Mouse (Mus musculus) layer of hippocampus, adult 18-20 months (tissue): ENCODE data around the gene Tead1. TPM values are rescaled to one million over a fixed set of nuclear protein-coding genes. Genes with fewer than 3 reads are reported as not detected.
A peak's percentile ranks its signal among the peaks of the same experiment; 100 is the strongest.

Experiments
- DNase-seq, 2 experiments: peaks; one replicate each; pipeline ENCODE4 v3.0.0; 2022; ENCODE audit warnings: low spot score in 2 of 2
- total RNA-seq, 2 experiments: library from RNA; stranded (reverse); gene quantifications; 2 replicates each; pipeline ENCODE4 v1.2.3; 2021

Gene Tead1
- total RNA-seq, 2 experiments from 2014 or later = 22.6 to 25.3 TPM

DNA sequence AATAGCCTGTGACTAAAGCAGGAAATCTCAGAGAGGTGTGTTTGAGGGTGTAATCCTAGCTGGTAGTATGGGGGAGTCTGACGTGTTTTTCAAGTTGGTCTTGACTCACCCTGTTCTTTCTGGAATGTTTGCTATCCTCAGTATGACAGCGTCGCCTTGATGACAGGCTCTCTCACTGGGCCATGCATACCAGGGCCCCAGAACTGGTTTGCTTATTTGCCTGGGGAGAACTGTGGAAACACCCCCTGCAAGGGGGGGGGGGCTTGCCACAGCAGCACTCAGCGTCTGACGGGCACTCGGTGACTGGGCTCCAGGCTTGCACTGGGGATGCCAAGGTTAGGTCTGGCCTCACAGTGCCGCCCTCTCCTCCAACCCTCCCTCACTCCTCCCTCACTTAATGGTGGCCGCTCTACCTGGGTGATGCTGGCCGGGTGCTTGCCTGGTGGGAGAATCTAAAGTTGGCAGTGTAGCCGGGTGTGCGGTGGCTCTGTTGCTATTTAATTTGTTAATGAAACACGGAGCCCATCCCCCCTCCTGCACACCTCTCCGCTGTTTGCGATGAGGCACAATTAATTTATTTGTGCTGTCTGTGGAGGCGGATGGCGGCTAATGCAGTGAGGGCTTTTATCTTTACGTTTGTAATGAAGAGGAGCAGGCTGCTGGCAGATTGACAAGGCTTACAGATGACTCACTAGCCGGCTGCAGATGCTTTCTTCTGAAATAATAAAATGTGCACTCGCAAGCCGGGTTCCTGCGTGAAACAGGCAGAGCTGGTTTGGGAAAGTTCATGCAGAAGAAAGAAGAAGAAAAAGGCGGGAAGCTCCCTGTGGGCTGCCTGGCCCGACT lies 41.2 kb downstream of the Tead1 start:
- DNase-seq = peak; percentile 74 to 87

DNA sequence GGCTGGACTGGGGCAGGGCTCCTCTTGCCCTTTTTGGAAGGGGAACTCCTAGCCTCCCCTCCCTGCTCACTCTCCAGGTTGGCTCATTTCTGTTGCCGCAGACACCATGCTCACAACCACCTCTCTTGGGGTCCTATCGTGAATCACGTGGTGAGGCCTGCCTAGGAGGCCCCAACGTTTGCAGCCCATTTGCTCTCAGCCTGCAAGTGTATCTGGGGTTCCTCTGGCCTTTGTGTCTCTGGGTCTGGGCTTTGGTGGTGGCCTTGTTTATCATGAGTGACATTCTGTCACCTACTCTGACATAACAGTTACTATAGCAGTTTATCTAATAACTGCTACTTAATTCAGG lies 41.8 kb downstream of the Tead1 start:
- DNase-seq = no peak

DNA sequence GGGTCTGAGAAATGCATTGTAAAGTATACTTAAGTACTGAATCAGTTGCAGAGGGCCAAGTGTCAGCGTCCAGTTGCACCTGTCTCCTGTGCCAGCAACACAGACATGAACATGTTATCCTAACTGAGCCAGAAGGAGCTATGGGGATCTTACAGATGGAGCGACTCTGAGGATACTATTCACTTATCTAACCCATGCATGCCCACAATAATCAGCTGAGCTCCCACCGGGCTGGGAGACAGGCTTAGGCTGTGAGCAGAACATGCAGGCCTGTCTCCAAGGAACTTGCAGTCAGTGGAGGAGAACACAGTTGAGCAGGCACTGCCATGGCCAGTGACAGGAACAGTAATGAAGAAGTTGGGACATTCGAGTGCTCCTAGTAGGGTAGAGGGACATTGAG lies 42.7 kb downstream of the Tead1 start:
- no peak for DNase-seq

DNA sequence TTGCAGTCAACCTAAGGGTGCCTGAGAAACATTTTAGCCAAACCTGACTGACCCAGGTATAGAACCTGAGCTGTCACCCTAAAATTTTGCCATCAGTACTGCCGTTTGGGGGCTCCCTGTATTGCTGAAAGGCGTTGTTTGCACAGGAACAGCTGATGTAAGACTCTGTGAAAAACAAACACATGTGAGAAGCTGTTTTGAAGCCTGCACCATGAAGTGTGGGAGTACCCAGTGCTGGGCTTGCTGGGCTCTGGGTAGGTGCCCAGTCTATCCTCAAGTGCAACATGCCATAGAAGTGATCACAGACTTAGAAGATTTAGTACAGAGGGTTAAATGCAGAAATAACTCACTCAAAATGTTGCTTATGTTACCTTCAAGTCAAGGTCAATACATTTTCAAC lies 49.3 kb downstream of the Tead1 start:
- no peak for DNase-seq

DNA sequence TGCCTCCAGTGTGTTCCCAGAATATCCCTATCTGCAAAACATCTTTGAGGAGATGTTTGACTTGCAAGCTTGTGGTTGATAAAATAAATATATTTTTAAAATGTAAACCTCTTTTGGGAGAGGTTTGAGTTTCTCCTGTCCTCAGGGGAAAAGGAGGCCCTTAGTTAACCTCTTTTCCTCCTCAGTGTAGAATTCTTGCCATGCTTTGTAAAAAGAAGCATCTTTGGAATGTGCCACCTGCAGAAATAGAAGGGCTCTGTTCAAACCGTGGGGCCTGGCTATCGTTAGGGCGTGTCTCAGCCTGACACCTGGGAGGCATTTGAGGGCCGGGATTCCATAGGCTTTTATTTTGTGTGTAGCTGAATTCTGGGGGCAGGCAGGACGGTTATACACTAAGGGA lies 51.1 kb downstream of the Tead1 start:
- DNase-seq = no peak

DNA sequence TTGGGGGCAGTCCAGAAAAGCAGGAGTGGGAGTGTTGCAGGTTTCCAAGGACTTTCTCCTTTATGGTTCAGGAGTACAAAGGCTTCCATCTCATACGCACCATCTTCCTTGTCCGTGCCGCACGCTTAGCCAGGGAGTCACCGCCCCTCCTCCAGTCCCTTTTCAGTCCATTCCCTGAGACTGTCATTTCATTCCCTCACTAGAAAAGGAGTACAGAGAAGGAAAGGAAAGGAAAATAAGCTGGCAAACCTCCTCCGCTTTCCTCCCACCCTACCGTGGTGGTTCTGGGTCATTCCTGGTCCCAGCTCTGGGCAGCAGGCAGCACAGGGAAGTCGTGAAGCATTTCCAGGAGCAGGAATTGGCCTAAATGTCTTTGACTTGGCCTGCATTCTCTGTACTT lies 52.5 kb downstream of the Tead1 start:
- DNase-seq = no peak

DNA sequence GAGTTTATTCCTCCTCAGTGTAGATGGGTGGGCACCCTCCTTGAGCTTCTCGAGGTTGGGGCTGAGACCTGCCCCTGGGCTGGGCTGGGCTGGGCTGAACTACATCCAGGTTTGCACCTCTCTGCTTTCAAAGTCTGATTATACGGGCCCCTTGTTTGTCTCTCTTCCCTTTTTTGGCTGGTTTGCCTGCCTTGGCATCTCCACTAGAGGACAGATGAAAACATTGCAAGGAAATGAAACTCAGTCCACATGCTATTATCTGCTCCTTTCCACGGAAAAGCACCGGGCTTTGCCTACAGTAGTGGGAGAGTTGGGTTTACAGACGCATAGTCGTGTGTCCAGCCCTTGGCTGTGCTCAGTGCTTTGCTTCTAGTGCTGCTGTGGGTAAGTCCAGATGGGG lies 60.1 kb downstream of the Tead1 start:
- DNase-seq = no peak

DNA sequence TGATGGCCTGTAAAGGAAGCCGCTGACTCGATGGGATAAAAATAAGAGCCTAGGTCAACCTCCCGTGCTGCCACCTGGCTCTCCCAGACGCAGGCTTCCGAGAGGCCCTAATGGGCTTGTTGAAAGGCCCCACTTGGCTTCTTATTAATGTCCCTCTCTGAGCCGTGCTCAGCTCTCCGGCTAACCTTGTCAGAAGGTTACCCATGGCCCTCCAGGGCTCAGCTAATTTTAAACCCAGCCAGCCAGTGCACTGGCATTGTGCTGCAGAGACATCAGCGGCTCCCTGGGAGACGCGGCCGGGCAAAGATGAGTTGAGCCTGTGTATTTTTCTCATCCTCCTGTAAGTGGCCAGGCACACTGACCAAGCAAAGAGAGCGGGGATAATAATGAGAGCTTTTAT lies 62.7 kb downstream of the Tead1 start:
- DNase-seq = no peak

DNA sequence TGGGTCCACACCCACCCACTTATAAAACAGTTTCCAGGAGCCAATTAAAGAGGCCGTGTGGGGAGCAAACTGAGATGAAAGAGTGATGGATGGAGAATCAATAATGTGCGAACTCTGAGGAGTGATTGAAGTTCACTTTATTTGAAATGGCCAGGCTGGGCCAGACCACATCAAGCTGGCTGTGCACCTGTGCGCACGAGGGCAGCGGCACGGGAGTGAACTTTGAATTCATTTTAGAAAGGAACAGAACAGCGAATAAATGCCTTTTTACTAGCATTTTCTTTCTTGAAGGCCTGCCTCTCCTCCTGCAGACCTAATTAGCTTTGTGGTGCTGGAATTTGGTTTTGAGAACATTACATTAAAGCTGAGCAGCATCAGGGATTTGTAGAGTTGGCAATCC lies 63.9 kb downstream of the Tead1 start:
- no peak for DNase-seq

DNA sequence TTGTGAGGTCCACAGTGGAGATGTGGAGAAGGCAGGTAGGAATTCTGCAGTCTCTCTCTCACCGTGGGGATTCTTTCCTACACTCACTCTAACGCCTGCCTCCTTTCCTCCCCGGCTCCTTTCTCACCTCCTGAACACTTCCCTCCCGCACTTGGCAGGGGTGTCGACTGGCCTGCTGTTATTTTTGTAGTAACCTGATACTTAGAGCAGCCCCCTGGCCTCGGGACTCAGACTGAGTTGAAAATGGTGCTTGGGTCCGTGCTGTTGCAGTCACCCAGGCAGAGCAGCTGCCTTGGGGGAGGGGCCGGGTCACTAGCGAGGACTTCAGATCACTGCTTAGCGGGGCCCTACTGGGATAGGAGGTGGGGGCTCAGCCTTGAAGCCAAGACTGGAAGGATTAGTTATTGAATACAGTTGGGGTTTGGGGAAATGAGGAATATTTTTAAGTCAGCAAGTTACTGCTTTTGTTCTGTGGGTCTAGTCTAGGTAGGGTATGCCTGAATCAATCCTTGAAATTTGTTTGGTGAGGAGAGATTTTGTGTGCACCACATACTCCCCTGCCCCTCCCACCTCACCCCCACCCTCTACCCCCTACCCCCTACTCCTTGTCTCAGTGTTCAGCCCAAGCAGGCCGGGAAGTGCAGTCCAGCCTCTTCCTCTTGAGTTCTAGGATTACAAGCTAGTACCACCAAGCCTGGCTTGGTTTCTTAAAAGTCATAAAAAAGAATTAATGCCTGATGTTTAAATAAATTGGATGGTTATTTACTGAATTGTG lies 64.7 kb downstream of the Tead1 start:
- DNase-seq = no peak

DNA sequence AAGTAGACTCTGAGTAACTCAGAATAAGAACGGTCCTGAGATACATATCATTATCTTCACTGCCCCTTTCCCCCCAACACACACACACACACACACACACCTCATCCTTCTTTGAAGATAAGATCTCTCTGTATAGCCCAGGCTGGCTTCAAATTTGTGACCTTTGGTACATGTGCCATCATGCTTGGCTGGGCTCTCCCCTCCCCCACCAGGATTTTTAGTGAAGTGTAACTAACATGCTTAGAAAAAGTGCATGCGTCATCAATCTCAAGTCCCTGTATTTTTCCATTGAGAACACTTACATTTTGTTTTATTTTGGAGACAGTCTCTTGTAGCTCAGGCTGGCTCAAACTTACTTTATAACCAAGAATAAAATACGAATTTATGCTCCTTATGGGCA lies 68.1 kb downstream of the Tead1 start:
- no peak for DNase-seq

DNA sequence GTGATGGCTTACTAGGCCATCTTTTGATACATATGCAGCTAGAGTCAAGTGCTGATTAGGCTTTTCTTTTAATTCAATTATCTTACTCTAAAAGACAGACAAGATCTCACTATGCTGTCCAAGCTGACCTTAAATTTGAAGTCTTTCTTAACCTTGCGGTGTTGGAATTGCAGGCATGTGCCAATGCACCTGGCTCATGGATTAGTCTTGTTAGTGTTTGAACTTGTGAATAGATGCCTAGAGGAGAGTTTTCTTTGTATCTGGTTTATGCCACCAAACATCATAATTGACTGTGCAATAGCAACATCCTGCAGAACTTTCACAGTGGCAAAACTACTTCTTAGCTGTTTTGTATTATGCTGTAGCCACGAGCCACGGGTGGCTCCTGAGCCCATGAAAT lies 68.7 kb downstream of the Tead1 start:
- no peak for DNase-seq

DNA sequence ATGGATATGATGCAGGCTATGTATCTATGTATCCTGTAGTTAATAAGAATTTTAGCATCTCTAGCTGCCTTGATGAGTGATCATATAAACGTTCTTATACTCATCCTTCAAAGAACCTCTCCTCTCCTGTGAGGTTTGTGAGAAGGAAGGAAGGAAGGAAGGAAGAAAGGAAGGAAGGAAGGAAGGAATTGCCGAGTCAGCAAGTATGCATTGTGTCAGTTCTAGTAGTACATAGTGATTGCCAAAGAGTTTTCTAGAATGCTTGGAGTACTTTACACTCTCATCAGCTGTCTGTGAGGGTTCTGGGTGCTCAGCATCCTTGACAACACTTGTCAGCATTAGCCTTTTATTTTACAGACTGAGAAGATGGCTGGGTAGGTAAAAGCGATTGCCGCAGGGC lies 69.2 kb downstream of the Tead1 start:
- DNase-seq = no peak

DNA sequence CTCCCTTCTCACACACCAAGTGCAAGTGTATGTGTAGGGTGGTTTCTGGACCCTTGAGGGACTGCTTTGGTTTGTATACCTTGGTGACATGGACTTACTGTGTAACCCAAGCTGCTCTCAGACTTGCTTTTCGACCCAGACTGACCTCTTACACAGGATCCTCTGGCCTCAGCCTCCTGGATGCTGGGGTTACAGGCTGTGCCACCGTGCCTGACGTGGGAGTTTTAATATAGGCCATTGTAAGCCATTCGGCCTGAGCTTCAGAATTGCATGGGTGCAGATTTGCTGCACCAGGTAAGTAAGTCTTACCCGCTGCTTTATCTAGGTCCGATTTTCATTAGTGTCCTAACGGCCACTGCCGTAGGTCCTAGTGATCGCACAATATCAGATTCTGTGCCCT lies 71.0 kb downstream of the Tead1 start:
- no peak for DNase-seq

DNA sequence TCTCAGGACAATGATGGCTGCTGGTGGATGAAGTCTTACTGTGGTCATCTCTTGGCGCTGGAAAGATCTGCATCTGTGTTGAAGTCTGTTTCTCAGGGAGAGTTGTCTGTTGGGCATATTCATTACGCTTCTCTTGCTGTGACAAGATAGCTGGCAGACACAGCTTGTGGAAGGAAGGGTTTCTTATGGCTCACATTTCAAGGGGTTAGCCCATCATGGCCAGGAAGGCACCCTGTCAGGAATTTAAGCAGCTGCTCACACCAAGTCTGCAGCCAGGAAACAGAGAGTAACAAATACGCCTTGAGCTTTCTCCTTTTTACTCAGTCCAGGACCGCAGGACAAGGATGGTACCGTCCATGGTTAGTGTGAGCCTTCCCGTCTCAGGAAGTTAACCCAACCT lies 73.2 kb downstream of the Tead1 start:
- DNase-seq = no peak

DNA sequence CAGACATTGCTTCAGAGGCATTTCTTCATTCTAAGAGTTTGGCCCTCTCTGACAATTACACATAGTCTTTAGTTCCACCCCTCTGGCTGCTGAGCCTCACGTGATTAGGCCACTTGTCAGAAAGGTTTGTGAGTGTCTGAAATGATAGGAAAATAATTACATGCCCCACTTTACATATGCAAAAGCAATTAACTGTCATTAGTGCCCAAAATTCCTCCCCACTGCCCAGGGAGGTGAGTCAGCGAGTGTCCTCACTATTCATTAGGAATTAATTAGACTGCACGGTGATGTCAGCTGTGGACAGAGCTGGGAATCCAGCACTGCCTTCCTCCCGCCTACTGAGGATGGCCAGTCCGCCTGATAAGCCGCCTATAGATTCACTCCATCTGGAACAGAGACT lies 74.2 kb downstream of the Tead1 start:
- DNase-seq = no peak

DNA sequence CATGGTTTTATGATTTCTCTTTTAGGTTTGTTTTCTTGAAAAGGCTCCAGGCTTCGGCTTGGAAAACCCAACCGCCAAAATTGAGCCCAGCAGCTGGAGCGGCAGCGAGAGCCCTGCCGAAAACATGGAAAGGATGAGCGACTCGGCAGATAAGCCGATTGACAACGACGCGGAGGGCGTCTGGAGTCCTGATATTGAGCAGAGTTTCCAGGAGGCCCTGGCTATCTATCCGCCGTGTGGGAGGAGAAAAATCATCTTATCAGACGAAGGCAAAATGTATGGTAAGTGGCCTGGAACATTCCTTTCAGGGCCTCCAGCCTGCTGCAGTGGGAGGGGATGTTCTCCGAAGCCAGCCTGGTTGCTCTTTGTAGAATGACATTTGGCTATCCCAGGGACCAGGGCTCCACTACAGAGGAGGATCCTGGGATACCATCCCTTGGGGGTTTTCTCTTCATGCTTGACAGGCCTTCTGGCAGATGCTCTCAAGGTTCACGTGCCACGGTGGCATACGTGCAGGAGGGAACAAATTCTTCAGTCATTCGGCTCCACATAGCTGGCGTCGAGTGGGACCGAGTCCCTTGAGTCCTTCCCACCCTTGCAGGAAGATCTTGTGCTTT lies 80.3 kb downstream of the Tead1 start:
- no peak for DNase-seq

DNA sequence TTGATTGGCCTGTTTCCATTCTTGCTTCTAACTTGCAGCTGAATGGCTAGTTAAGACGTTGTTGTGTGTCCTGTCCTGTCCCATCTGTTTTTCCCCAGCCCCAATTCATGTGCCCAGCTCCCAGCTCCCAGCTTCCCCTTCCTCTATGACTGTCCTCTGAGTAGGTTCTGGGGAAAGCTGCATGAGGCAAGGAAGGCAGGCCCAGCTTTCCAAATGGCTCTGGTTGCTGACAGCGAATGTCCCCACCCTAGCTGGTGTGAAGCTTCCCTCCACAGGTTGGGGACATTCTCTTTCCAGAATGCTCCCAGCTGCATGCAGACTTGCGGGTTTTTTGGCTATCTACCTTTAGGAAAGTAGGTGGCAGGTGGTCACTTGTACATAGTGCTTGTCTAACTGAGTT lies 81.2 kb downstream of the Tead1 start:
- DNase-seq = no peak

DNA sequence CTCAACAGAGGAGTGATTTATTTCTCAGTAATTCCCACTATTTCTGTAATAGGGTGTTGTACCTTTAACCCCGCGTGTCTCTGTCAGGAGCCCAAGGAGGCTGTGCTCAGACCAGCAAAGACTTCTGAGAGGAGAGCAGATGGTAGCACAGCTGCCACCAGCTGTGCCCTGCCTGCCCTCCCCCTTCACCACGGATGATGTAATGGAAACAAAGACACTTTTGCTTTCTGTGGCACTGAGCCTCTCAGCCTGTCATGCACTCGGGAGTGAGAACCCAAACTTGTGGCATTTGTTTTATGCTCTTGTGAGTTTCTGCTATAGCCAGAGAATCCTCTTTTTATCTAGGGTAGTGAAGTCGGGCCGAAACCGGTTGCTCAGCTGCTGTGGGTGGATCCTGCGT lies 81.7 kb downstream of the Tead1 start:
- peak in 1 of 2 experiments; percentile 35 for DNase-seq

DNA sequence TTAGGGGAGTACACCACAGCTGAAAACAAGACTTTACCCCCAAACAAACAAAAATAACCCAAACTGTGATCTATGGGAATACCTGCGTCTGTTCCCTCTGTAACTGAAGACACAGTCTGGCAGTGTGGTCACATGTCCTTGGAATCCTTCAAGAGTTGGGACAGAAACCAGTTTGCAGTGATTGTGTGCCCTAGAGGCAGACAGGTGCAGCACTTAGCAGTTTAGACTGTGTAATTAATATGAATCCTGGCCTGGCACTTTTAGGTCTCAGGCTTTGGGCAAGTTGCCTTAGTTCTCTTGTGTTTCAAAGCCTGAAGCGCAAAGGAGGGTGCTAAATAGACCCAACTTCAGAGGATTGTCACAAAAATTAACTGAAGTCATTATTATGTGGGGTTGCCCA lies 83.8 kb downstream of the Tead1 start:
- no peak for DNase-seq

DNA sequence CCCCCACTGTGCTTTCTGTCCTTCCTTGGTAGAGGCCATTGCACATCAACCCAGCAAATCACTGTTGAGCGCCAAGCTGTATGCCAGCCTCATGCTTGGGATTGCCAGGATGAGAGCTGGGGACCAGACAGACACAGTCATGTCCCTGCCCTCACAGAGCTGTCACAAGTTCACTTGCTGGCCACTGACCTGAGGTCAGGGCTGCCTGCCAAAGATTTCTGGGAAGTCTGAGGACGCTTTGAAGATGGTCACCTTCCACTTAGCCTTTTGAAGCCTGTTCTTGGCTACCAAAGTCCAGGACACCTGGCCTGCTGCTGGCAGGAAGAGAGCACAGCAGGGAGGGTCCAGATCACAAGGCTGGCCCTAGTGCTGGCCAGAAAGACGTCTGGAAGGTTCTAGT lies 84.4 kb downstream of the Tead1 start:
- DNase-seq = no peak

DNA sequence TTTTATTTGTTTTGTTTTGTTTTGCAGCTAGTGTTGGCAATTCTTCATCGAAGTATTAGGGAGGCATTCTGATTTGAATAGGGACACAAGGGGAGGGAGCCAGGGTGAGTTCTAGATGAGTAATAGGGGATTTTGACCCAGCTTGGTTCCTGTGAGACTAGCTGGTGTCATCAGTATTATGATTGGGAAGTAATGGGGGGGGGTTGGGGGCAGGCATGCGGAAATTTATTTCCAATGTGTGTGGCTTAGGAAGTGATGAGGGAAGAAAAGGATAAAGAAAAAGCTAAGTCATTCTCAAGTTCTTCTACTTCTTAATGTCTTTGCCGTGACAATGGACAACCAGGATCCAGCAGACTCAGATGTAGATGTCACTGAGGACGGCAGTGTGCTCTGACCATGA lies 85.8 kb downstream of the Tead1 start:
- DNase-seq = no peak
